Mouse (Mus musculus) kidney, postnatal 10 days (tissue): ENCODE results near the gene Mdc1.
A peak's percentile ranks its signal among the peaks of the same experiment; 100 is the strongest.

Experiments
- DNase-seq: peaks from one replicate; pipeline ENCODE4 v3.0.0; 2021; ENCODE audit warnings: mixed read lengths

The Mdc1 gene

DNA sequence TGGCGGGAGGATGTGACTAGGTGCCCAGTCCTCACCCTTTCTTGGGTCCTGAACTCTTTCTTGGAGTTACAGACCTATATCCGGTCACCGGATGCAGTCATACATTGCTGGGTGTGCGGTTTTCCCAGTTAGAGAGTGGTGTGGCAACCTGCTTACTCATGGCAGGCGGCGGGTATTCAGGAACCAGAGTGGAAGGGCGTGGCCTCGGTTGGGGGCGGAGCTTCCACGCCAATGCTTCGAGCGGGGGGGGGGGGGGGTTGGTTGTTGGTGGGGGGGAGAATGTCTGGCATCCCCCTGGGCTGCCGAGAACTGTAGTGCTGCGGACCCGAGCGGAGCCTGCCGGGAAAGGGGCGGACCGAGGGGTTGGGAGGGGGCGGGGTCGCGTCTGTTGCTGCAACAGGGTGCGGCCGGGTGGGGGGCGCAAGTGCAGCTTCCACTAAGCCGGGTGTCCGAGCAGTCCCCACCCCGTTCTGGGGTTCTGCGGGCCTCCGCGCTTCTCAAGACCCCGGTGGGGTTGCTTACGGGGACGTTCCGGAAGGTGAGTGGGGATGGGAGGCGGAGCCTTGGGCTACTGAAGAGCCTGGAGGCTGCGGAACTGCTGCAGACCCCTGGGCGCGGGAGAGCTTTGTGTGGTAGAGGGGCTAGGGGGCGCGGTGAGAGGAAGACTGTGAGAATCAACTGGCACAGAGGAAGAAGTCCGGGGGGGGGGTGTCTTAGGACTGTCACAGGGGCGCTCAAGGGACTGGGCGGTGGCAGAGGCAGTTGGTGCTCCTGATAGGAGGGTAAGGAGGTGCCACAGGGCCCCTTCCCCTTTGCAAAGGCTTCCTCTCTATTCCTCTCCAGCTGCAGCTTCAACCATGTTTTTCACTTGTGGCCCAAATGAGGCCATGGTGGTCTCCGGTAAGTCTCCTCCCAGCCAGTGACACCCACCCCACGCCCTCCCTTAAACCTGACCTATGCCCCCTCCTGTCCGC, 18.1 kb upstream of the Mdc1 start, which contains the start of gene Flot1:
Gene Flot1 (plus strand): TSS at position 267 of the 974 bp plus-strand sequence.
- peak; percentile 95 for DNase-seq

DNA sequence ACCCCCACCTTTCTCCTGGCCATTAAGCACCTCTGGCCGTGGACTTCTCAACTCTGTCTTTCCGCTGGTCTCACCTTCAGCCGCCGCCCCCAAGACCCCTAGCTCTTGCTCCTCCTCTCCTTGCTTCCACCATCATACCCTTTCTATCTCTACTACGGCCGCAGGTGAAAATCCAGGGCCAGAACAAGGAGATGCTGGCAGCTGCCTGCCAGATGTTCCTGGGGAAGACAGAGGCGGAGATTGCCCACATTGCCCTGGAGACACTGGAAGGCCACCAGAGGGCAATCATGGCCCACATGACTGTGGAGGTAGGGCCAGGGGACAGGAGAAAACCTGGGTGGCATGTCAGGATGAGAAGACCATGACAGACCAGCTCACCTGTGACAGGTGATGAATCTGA, 16.9 kb upstream of the Mdc1 start:
- DNase-seq = peak; percentile 51

DNA sequence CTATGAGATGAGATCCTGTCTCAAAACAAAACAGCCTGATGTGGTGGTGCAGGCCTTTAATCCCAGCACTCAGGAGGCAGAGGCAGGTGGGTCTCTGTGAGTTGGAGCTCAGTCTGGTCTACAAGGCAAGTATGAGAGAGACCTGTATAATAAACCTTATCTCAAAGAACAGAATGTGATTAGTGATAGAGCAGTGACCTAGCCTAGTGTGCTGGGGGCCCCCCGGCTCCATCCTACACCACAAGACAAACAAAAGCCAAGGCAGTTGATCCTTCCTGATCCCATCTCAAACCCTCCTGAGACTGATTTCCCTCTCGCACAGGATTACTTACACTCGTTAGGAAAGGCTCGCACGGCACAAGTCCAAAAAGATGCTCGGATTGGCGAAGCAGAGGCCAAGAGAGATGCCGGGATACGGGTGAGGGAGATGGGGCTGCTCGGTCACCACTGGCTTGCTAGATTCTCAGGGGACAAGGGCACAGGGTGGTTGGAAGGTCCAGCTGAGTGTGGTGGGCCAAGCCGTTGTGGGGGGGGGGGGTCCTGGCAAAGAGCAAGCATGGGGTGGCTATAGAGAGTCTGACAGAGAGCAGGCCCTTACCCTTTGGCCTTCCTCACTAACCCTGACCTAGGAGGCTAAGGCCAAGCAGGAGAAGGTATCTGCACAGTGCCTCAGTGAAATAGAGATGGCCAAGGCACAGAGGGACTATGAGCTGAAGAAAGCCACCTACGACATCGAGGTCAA, 16.0 kb upstream of the Mdc1 start:
- no peak for DNase-seq

DNA sequence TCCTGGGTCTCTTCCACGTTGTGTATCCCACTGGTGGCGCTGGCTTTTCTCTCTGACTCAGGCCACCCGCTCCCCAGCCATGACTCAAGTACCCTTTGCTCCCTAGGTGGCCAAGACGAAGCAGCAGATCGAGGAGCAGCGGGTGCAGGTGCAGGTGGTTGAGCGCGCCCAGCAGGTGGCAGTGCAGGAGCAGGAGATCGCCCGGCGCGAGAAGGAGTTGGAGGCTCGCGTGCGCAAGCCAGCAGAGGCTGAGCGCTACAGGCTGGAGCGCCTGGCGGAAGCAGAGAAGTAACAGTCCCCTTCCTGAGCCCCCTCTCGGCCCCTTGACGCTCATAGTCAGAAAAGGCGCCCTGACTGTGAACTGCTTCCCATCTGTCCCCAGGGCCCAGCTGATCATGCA, 11.6 kb upstream of the Mdc1 start:
- DNase-seq = peak; percentile 94

DNA sequence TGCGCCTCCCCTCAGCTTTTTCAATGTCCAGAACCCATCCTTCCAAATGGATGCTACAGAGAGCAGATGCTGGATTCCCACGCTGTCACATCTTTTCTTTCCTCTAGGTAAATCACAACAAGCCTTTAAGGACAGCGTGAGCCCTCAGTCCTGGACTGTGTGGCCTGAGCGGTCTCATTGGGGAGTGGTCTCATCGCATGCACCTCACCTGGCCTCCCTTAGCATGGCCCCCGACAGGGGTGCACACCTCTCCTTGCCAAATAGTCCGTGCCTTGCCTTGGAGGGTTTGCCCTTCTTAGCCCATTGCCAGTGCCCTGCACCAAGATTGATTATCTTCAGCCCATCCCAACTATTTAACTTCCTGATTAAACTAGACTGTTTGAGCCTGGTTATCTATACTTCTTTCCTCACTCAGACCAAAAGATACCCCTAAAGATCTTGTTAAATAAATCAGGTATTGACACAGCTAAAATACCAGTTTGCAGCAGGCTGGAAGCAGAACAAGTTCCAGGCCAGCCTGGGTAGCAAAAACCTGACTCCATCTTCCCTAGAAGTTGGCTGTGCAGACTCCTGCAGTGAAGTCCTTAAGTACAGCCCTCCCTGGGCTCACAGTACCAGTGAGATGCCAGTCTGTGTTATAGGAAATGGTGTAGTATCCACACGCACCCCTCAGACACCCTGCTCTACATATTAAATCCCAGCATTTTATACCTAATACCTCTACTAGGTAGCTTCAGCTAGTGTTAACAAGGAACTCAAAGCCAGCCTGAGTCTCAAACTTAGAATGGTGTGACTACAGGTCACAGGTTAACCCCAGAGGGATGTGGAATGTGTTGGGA, 8.7 kb upstream of the Mdc1 start:
- no peak for DNase-seq

DNA sequence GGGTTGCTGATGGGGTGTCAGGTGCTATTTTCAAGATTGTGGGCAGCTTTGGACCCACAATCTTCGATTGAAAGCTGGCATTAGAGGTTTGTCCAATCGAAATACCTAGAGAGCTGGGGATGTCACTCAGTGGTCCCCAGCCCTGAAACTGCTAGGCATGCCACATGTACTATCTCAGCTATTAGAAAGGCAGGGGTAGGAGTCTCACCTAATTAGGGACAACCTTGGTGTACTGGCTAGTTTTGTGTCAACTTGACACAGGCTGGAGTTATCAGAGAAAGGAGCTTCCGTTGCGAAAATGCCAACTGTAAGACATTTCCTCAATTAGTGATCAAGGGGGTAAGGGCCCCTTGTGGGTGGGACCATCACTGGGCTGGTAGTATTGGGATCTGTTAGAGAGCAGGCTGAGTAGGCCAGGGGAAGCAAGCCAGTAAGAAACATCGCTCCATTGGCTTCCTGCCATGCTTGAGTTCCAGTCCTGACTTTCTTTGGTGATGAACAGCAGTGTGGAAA, 8.0 kb upstream of the Mdc1 start:
- no peak for DNase-seq

DNA sequence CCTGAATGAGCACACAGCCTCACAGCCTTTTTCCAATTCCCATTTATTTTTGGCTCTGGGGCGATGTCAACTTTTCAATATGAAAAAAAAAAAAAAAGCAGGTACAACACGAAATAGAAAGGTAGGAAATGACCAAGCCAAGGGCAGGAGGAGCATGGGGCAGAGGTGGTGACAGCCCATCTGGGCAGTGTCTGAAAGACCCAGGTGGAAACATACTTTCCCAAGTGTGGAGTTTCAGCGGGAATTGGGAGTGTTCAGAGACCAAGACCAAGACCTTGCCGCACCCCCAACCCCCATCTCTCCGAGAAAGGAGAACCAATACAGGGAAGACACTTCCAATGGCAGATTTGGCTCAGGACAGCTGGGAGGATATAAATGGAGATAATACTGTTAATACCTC, 7.4 kb upstream of the Mdc1 start:
- no peak for DNase-seq

DNA sequence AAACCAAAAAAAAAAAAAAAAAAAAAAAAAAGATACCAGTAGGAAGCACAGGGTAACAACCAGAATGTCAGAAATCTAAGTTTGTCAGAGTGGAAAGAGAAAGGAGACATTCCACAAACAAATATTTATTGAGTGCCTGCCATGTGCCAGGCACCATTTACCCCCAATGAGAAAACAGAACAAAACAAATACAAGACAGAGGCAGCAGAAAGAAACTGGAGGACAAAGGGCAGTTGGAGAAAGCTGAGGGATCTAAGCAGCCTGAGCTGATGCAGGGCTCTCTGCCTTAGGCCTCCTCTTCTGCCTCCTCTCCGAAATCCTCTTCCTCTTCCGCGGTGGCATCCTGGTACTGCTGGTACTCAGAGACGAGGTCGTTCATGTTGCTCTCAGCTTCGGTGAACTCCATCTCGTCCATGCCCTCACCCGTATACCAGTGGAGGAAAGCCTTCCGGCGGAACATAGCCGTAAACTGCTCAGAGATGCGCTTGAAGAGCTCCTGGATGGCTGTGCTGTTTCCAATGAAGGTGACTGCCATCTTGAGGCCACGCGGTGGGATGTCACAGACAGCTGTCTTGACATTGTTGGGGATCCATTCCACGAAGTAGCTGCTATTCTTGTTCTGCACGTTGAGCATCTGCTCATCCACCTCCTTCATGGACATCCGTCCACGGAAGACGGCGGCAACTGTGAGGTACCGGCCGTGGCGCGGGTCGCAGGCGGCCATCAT, 6.5 kb upstream of the Mdc1 start:
- DNase-seq = no peak

DNA sequence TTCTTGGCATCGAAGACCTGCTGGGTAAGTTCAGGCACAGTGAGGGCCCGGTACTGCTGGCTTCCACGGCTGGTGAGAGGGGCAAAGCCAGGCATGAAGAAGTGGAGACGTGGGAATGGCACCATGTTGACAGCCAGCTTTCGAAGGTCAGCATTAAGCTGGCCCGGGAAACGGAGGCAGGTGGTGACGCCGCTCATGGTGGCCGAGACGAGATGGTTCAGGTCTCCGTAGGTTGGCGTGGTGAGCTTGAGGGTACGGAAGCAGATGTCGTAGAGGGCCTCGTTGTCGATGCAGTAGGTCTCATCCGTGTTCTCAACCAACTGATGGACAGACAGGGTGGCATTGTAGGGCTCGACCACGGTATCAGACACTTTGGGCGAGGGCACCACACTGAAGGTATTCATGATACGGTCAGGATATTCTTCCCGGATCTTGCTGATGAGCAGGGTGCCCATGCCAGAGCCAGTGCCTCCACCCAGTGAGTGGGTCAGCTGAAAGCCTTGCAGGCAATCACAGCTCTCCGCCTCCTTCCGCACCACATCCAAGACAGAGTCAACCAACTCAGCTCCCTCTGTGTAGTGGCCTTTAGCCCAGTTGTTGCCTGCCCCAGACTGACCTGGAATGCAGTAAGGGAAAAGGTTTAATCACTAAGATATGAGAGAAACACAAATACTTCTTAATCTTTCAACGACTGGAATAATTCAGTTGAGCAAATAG, 5.7 kb upstream of the Mdc1 start:
- DNase-seq = peak; percentile 49

DNA sequence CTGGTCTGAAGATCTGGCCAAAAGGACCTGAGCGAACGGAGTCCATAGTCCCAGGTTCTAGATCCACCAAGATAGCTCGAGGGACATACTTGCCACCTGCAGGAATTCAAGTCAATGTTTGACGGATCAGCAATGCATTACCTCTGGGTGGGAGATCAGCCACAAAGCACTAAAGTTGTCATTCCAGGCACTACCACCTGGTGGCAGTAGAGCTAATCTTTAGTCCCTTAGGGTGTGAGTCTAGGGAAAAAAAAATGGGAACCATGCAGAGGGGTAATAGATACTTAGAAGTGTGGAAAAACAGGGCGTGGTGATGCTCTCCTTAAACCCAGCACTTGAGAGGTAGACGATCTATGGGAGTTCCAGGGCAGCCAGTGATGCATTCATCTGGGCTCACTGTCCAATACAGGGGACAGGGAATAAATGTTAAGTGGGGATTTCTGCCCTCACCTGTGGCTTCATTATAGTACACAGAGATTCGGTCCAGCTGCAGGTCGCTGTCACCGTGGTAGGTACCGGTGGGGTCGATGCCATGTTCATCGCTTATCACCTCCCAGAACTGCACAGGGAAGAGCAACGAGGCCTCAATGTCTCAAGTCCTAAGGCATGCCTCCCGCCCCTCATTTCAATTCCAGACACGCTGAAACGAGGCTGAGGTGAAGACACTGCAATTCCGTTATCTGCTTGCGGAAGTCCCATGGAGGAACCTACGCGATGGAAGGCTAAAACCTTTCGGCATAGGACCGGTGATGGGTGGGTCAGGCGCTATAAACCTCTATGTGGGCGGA, 4.9 kb upstream of the Mdc1 start:
- DNase-seq = peak; percentile 94

DNA sequence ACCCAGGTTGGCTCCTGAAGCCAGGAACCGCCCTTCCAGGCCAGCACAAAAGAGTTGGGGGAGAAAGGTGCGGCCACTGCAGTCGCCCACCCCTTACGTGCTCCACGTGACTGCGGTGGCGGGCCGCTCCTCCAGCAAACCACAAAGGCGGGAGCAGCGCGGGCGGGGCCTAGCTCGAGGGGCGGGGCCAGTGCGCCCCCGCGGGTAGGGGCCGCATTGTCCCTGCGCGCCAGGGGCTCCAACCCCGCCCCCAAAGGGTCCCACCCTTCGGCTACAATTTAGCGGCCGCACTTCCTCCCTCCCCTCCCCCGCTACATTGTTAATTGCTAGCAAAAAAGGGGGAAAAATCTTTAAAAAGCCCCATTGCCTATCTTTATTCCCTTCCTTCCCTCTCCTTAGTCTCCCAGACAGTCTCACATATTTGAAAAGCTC, 4.3 kb upstream of the Mdc1 start:
- DNase-seq = peak; percentile 95

DNA sequence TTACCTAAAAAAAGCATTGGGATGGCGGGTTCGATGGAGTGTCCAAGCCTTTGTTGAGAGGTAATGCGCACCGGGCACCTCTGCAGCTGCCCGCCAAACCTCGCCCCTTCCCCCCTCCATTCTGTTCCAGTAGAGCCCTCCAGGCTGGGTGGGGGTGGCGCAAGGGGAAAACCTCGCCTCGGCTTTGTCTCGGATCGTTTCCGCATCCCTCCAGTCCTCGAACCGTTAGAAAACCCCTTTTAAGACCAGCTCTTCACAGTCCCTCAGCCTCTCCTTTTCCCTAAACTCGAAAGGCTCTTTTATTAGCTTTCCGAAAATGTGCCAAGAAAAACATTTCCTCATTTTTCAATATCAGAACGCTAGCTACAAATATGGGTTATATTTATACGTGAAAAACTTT, 3.8 kb upstream of the Mdc1 start:
- peak; percentile 78 for DNase-seq

DNA sequence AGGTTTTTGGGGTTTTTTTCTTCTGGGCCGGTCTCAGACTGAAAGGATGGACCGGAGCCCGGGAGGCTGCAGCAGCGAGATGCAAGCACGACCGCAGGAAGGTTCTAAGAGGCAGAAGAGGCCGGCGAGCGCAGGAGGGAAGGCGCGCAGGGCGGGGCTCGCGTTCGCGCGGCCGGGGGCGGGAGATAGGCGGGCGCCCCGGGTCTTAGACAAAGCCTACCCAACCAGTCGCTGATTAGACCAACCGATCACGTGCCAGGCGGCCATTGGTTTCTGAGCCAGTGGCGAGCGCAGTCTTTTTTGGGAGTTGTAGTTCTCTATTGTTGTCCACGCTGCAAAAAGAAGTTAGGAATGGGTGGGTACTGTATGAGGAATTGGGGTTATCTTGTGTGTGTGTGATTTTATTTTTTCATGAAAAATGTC, 3.2 kb upstream of the Mdc1 start, which contains the start of gene Tubb5:
Gene Tubb5 (minus strand): TSS at position 185 of the 423 bp plus-strand sequence.
- DNase-seq = peak; percentile 98

DNA sequence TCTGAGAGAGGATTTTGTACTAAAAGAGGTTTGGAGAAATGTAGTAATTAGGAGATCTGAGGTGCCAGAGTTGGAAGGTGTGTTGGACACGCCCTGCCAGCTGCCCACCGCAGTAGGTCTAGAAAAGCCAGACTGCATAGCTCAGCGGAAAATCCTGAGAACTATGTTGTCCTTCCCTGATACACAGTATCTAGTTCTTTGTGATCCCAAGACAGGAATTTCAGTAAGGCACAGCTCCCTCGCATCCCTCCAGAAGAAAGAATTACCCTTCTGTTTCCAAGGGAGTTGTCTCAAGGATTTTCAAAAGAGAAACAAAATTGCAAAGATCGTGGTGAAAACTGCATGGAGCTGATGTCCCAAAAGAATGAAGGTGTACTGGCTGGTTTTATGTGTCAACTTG, 2.7 kb upstream of the Mdc1 start:
- no peak for DNase-seq

DNA sequence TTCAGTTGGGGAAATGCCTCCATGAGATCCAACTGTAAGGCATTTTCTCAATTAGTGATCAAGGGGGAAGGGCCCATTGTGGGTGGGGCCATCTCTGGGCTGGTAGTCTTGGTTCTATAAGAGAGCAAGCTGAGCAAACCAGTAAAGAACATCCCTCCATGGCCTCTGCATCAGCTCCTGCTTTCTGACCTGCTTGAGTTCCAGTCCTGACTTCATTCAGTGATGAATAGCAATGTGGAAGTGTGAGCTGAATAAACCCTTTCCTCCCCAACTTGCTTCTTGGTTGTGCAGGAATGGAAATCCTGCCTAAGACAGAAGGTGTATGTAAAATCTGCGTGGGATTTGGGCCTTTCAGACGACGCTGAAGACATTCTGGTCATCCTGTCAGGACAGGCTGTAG, 2.3 kb upstream of the Mdc1 start:
- DNase-seq = peak; percentile 54

DNA sequence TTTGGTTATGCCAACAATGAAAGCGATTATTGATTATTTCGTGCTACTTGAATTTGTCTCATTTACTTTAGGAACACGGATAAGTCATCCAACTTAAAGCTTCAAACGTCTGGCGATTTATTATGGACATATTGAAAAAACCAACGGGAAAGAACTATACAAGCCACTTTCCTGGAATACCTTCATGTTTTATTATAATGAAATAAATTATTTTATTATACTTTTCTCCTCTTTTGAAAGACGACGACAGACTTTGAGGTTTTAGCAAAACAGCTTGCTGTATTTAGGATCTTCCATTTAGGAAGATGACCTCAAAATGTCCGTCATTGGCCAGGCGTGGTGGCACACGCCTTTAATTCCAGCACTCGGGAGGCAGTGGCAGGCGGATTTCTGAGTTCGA, 754 bp upstream of the Mdc1 start:
- no peak for DNase-seq

DNA sequence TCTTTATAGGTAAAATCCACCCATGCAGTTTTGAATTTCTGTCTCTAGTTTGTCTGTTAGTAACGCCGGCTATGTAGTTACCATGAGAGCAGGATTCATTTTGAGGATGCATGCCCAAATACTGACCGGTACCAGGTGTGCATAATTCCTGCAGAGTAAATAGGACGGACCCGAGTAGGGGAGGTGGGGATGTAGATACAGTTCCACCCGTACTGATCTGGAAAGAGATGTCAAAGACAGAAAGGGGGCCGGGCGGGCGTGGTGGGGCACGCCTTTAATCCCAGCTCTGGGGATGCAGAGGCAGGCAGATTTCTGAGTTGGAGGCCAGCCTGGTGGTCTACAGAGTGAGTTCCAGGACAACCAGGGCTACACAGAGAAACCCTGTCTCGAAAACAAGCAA, 691 bp downstream of the Mdc1 start:
- no peak for DNase-seq

DNA sequence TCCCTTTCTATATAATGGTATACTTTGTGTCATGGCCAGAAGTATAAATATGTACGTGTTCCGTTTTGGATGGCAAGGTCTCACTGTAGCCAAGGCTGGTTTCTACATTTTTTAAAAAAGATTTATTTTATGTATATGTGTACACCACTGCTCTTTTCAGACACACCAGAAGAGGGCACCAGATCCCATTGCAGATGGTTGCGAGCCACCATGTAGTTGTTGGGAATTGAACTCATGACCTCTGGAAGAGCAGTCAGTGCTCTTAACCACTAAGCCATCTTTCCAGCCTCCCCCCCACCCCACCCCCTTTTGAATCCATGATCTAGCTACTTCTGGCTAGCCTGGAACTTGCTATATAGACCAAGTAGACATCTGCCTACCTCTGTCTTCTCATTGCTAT, 2.2 kb downstream of the Mdc1 start:
- DNase-seq = no peak

DNA sequence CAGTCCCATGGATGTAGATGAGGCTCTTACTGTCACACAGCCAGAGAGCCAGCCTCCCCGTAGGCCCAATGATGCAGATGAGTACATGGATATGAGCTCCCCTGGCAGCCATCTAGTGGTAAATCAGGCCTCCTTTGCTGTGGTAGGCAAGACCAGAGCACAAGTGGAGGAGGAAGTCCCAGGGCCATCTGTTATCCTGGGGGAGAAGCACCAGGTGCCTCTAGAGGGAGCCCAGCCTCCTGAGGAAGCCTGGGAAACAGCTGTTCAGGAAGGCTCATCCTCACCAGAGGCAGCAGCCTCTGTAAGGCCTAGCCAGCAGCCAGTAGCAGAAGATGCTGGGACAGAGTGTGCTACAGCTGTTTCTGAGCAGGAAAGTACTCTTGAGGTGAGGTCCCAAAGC, 6.8 kb downstream of the Mdc1 start:
- DNase-seq = peak; percentile 63

DNA sequence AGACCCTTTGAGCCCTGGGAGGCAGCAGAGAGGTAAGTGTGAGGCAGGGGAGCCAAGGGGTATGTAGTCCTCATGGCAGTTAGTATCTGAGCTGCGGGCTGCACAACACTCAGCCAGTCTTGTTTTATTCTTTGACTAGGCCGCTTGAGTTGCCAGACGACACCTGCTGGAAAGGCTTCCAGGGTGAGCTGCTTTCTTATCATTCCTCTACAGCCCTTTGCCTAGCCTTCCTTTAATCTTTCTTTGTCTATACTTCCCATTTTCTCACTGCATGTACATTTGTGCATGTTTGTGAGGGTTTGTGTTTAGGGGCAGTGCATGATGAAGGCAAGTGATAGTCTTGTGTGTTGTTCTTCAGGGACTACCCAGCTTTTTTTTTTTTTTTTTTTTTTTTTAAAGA, 9.7 kb downstream of the Mdc1 start:
- DNase-seq = no peak
